Mouse (Mus musculus) stomach, embryonic 14.5 days (tissue): ENCODE results near the gene Creb3l1. TPM values are rescaled to one million over a fixed set of nuclear protein-coding genes. Genes with fewer than 3 reads are reported as not detected.

Experiments
- ATAC-seq: fragments of 200-750 bp; cut with Nextera tagmentation; 2 replicates; pipeline ENCODE4 v1.8.0; 2017; ENCODE audit warnings: low read depth, moderate TSS enrichment; ENCODE audit not compliant: insufficient number of reproducible peaks, insufficient read depth, low FRiP score
- H3K27ac ChIP-seq: fragments of 300-500 bp; sonication (generic); 2 replicates; pipeline ENCODE4 v1.5.1; 2014; ENCODE audit warnings: mild to moderate bottlenecking, low read length, moderate library complexity, mixed read lengths
- H3K27me3 ChIP-seq: fragments of 300-500 bp; sonication (generic); 2 replicates; pipeline ENCODE4 v1.6.1; 2014; ENCODE audit warnings: low read length, control low read depth, mixed read lengths; ENCODE audit not compliant: control insufficient read depth, insufficient read depth
- H3K36me3 ChIP-seq: fragments of 300-500 bp; sonication (generic); 2 replicates; pipeline ENCODE4 v1.6.1; 2014; ENCODE audit warnings: mild to moderate bottlenecking, control low read depth, low read length, moderate library complexity, mixed read lengths; ENCODE audit not compliant: control insufficient read depth, insufficient read depth
- H3K4me1 ChIP-seq: fragments of 300-500 bp; sonication (generic); 2 replicates; pipeline ENCODE4 v1.6.1; 2014; ENCODE audit warnings: low read length, control low read depth, mixed read lengths; ENCODE audit not compliant: control insufficient read depth, insufficient read depth
- H3K4me2 ChIP-seq: fragments of 300-500 bp; sonication (generic); replicated peaks from 2 replicates; pipeline ENCODE4 v1.6.1; 2014; ENCODE audit warnings: low read depth, low read length, control low read depth
- H3K4me3 ChIP-seq: fragments of 300-500 bp; sonication (generic); 2 replicates; pipeline ENCODE4 v1.5.1; 2014; ENCODE audit warnings: low read depth, low read length, control low read depth
- H3K9ac ChIP-seq: fragments of 300-500 bp; sonication (generic); replicated peaks from 2 replicates; pipeline ENCODE4 v1.6.1; 2014; ENCODE audit warnings: low read depth, mild to moderate bottlenecking, control low read depth, low read length, moderate library complexity, mixed read lengths
- H3K9me3 ChIP-seq: fragments of 300-500 bp; sonication (generic); 2 replicates; pipeline ENCODE4 v1.6.1; 2016; ENCODE audit warnings: low read depth, low read length, control low read depth; ENCODE audit not compliant: control insufficient read depth
- WGBS: fragments of 180-500 bp; shearing (Covaris S2); extraction: QIAGEN DNeasy Blood & Tissue Kit; methylation state at CpG from one replicate; pipeline ENCODE4 v1.1.7; 2014; 5-methylcytosine and 5-hydroxymethylcytosine counted together
- polyA plus RNA-seq: library from polyadenylated mRNA; unstranded; fragments of >200 nt; fragmentation: Nextera tagmentation; extraction: Ambion mirVana; gene quantifications from 2 replicates; pipeline ENCODE4 v1.2.1, GENCODE M21; 2014

Gene Creb3l1
- polyA plus RNA-seq, 1 experiment from 2014 or later = 35.2 TPM

- Histone ChIP-seq H3K4me3 (no peak overlapping the region), H3K4me2 (no peak overlapping the region), H3K36me3 (no peaks in the 10 kb centered on the region), H3K4me1 (0 out of 2 replicates have a peak, but pooled peaks cover 6% of the 10 kb centered on the region), H3K9me3 (no peaks in the 10 kb centered on the region), H3K27ac (no peak overlapping the region), H3K9ac (no peak overlapping the region), H3K27me3 (no peaks in the 10 kb centered on the region)
- ATAC-seq = no peak
- 75% methylated on average over 8 of the region's 8 CpGs for WGBS
Measured at GRCm38 (mm10) chr2:92052188-92052587, 27.9 kb upstream of the Creb3l1 start.

GRCm38 (mm10) chr2:92048034-92048690 lies 23.9 kb upstream of the Creb3l1 start:
- H3K4me1 ChIP-seq = no peaks in the 10 kb centered on the region
- H3K9ac ChIP-seq = no peak overlapping the region
- no peak for ATAC-seq
- no peak overlapping the region for H3K4me3 ChIP-seq
- WGBS = 64% methylated on average over 9 of the region's 9 CpGs
- no peaks in the 10 kb centered on the region for H3K27me3 ChIP-seq
- H3K36me3 ChIP-seq = no peaks in the 10 kb centered on the region
- no peaks in the 10 kb centered on the region for H3K9me3 ChIP-seq
- no peak overlapping the region for H3K27ac ChIP-seq
- no peak overlapping the region for H3K4me2 ChIP-seq

GRCm38 (mm10) chr2:92047601-92048000 lies 23.3 kb upstream of the Creb3l1 start:
- Histone ChIP-seq H3K9me3 (no peaks in the 10 kb centered on the region), H3K27ac (no peak overlapping the region), H3K4me1 (no peaks in the 10 kb centered on the region), H3K27me3 (no peaks in the 10 kb centered on the region), H3K4me2 (no peak overlapping the region), H3K36me3 (no peaks in the 10 kb centered on the region), H3K4me3 (no peak overlapping the region), H3K9ac (no peak overlapping the region)
- 0 out of 2 replicates have a peak, but pooled peaks have one; percentile 53 for ATAC-seq
- 18% methylated on average over 4 of the region's 4 CpGs for WGBS

- Histone ChIP-seq H3K9me3 (no peaks in the 10 kb centered on the region), H3K4me2 (no peak overlapping the region), H3K9ac (no peak overlapping the region), H3K4me1 (no peaks in the 10 kb centered on the region; the same call in 1 of the 2 replicates), H3K27me3 (no peaks in the 10 kb centered on the region), H3K4me3 (no peak overlapping the region), H3K27ac (no peak overlapping the region), H3K36me3 (no peaks in the 10 kb centered on the region)
- ATAC-seq = no peak
- WGBS = 82% methylated on average over 12 of the region's 12 CpGs
Measured at GRCm38 (mm10) chr2:92043285-92043684, 19.0 kb upstream of the Creb3l1 start.

- no peak for ATAC-seq
- no peak overlapping the region for H3K4me3 ChIP-seq
- peaks cover 5% of the 10 kb centered on the region for H3K4me1 ChIP-seq
- no peaks in the 10 kb centered on the region for H3K36me3 ChIP-seq
- H3K9ac ChIP-seq = no peak overlapping the region
- H3K9me3 ChIP-seq = no peaks in the 10 kb centered on the region
- no peaks in the 10 kb centered on the region for H3K27me3 ChIP-seq
- H3K4me2 ChIP-seq = no peak overlapping the region
- 56% methylated on average over 15 of the region's 15 CpGs for WGBS
- H3K27ac ChIP-seq = no peak overlapping the region
Measured at GRCm38 (mm10) chr2:92041538-92041937, 17.2 kb upstream of the Creb3l1 start.

- H3K9ac ChIP-seq = no peak overlapping the region
- no peaks in the 10 kb centered on the region for H3K9me3 ChIP-seq
- no peaks in the 10 kb centered on the region for H3K27me3 ChIP-seq
- peaks cover 5% of the 10 kb centered on the region; the same call in 1 of the 2 replicates for H3K4me1 ChIP-seq
- ATAC-seq = no peak
- H3K4me2 ChIP-seq = no peak overlapping the region
- no peak overlapping the region for H3K4me3 ChIP-seq
- H3K27ac ChIP-seq = no peak overlapping the region
- 62% methylated on average over 9 of the region's 9 CpGs for WGBS
- no peaks in the 10 kb centered on the region for H3K36me3 ChIP-seq
Measured at GRCm38 (mm10) chr2:92034273-92034672, 10.0 kb upstream of the Creb3l1 start.

- no peak for ATAC-seq
- Histone ChIP-seq H3K36me3 (no peaks in the 10 kb centered on the region), H3K4me3 (no peak overlapping the region), H3K27ac (no peak overlapping the region), H3K9ac (no peak overlapping the region), H3K4me2 (no peak overlapping the region), H3K27me3 (no peaks in the 10 kb centered on the region), H3K4me1 (no peaks in the 10 kb centered on the region), H3K9me3 (no peaks in the 10 kb centered on the region)
- WGBS = 79% methylated on average over 8 of the region's 8 CpGs
Measured at GRCm38 (mm10) chr2:92030554-92030953, 6.3 kb upstream of the Creb3l1 start.

- no peaks in the 10 kb centered on the region for H3K4me1 ChIP-seq
- no peak overlapping the region for H3K4me2 ChIP-seq
- no peaks in the 10 kb centered on the region for H3K36me3 ChIP-seq
- H3K9ac ChIP-seq = no peak overlapping the region
- no peak overlapping the region for H3K4me3 ChIP-seq
- no peak overlapping the region for H3K27ac ChIP-seq
- 67% methylated on average over 10 of the region's 10 CpGs for WGBS
- no peaks in the 10 kb centered on the region for H3K9me3 ChIP-seq
- ATAC-seq = no peak
- H3K27me3 ChIP-seq = no peaks in the 10 kb centered on the region
Measured at GRCm38 (mm10) chr2:92029387-92030133, 5.3 kb upstream of the Creb3l1 start.
